Mouse (Mus musculus) heart, postnatal 25 days (tissue): ENCODE measurements at regions not wholly inside any gene's neighbourhood (a gene's known extent, or its start where the extent isn't known, plus 50 kb on each side); places are given as distances from the start of the nearest gene placed in this dataset.

Experiments used
- DNase-seq: peaks from one replicate; pipeline ENCODE4 v3.0.0; 2022; ENCODE audit warnings: low spot score
- intact Hi-C: fragments of 180-260 bp; cut with DNase I; formaldehyde crosslinking; loops from one replicate; pipeline ENCODE4 v1.15.1; 2025

DNA sequence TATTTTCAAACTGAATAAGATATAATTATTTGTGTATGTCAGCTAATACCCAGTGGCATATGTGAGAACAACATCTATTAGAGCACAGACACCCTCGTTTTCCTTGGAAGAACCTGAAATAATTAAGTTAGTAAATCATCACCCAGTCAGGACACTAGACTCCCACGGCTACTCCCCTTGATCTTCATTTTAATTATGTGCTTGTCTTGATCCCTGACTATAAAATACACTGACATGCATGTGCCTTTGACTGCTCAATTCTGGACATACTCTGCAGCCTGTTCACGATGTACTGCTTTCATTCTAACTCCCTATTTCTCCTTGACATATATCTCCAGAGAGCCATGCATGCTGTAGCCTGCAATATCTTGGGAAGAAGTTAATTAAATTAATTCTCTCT, 232.7 kb upstream of the Atxn7l3b start:
- intact Hi-C loops = no loop called here
- DNase-seq = no peak

DNA sequence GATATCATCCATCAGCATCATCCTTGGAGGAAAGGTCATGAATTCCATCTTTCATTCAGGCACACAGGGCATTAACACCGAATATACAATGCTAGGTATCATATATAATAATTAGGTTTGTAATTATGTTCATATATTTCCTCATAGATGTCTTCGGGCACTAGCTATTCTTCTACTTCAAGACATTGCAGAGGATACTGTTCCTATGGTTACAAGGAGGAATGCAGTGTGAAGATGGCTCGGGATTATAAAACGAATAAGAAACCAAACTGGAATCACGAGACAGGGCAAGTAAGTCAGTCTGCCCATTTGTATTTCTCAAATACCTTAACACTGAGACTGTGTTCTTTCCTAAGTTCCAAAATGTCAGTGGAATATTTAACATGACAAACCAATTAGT, 231.3 kb upstream of the Atxn7l3b start:
- DNase-seq = no peak
- intact Hi-C loops = no loop called here

- intact Hi-C loops = no loop called here
- DNase-seq = no peak
These were observed 230.2 kb upstream of the Atxn7l3b start for GRCm38 (mm10) chr10:113158988-113159387.

DNA sequence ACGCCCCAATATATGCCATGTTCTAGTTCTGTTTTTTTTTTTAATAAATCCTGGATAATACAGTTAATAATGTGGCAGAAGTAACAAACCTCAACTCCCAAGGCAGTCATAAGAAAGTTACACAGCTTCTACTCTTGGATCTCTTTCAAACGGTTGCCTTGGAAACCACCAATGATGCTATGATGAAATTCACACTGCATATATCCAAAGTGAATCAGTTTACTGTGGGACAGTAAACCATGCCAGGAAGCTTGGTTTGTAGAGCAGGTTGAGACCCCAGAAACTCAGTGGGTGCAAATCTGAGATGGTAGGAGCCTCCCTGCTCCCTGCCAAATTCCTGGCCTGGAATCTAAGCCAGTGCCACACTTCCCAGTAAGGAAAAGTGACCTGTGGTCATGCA, 212.8 kb upstream of the Atxn7l3b start:
- intact Hi-C loops = no loop called here
- no peak for DNase-seq

GRCm38 (mm10) chr10:113114999-113115398, 186.2 kb upstream of the Atxn7l3b start:
- intact Hi-C loops = loop anchor here (2.0 kb wide), 1 partner anchor 20 kb away; no protein-coding TSS in a partner anchor
- DNase-seq = no peak

- DNase-seq = no peak
These were observed 177.1 kb upstream of the Atxn7l3b start for GRCm38 (mm10) chr10:113105771-113106430.

DNA sequence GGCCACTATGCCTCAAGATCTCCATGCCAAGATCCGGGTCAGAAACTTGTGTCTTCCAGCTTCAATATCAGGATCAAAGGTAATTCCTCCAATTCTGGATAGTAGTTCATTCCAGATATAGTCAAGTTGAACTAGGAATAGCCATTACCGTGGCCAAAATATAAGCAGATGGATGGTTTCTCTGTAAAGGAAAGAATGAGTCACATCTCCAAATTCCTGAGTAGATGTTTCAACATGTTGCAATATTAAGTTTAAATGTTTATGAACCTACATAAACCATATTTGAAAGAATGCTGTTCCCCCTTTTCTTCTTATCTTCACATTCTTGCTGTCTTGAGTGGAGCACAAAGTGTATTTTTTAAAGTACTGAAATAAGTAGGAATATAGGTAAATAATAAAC, 176.5 kb upstream of the Atxn7l3b start:
- DNase-seq = no peak
- intact Hi-C loops = no loop called here

More at GRCm38 (mm10) chr10:113105771-113106430, 177.1 kb upstream of the Atxn7l3b start:
- intact Hi-C loops = no loop called here
